Mouse (Mus musculus): ENCODE data around the gene Mcm2. TPM values are rescaled to one million over a fixed set of nuclear protein-coding genes. Genes with fewer than 3 reads are reported as not detected.

The Mcm2 gene
- polyA plus RNA-seq, 1 experiment from 2014 or later, result 219 TPM

- ATAC-seq (ENCODE audit: insufficient read depth, low FRiP score, low TSS enrichment) (no peak), DNase-seq (ENCODE audit: low spot score) (no peak)
- 77% methylated on average over 7 of the region's 7 CpGs for WGBS
- H3K4me2 ChIP-seq (ENCODE audit: low read depth), result peak overlapping the region; percentile 79
- peak overlapping the region; percentile 72; the same call in 1 of the 2 replicates for H3K4me3 ChIP-seq (ENCODE audit: low read depth, low read length)
- no peaks in the 10 kb centered on the region for H3K27me3 ChIP-seq (ENCODE audit: control insufficient read depth, insufficient read depth, low read length)
- peaks cover 19% of the 10 kb centered on the region for H3K4me1 ChIP-seq (ENCODE audit: control insufficient read depth, insufficient read depth, low read length)
- no peaks in the 10 kb centered on the region; the same call in none of the 2 replicates for H3K36me3 ChIP-seq (ENCODE audit: control insufficient read depth, insufficient read depth, low read length)
- H3K9me3 ChIP-seq (ENCODE audit: control insufficient read depth, low read length), result no peaks in the 10 kb centered on the region
- no peak overlapping the region; the same call in 1 of the 2 replicates for H3K9ac ChIP-seq (ENCODE audit: low read length)
- peak overlapping the region; percentile 87 for H3K27ac ChIP-seq (ENCODE audit: low read depth, low read length)
These were observed 55.3 kb downstream of the Mcm2 start for GRCm38 (mm10) chr6:88843241-88843640.

GRCm38 (mm10) chr6:88842731-88843151, 55.8 kb downstream of the Mcm2 start:
- ATAC-seq (ENCODE audit: insufficient read depth, low FRiP score, low TSS enrichment), result no peak; the same call in 1 of the 2 replicates
- Histone ChIP-seq H3K36me3 (ENCODE audit: control insufficient read depth, insufficient read depth, low read length) (peaks cover 2% of the 10 kb centered on the region), H3K9me3 (ENCODE audit: control insufficient read depth, low read length) (no peaks in the 10 kb centered on the region), H3K4me3 (ENCODE audit: low read depth, low read length) (peak overlapping the region; percentile 72), H3K27ac (ENCODE audit: low read depth, low read length) (peak overlapping the region; percentile 87), H3K9ac (ENCODE audit: low read length) (peak overlapping the region; percentile 63), H3K4me2 (ENCODE audit: low read depth) (peak overlapping the region; percentile 79), H3K27me3 (ENCODE audit: control insufficient read depth, insufficient read depth, low read length) (no peaks in the 10 kb centered on the region), H3K4me1 (ENCODE audit: control insufficient read depth, insufficient read depth, low read length) (peaks cover 19% of the 10 kb centered on the region)
- no peak for DNase-seq (ENCODE audit: low spot score)
- WGBS, result under 1% methylated on average over 31 of the region's 32 CpGs

- DNase-seq (ENCODE audit: low spot score) (peak; percentile 99), ATAC-seq (ENCODE audit: insufficient read depth, low FRiP score, low TSS enrichment) (peak; percentile 95)
- Histone ChIP-seq H3K36me3 (ENCODE audit: control insufficient read depth, insufficient read depth, low read length) (peaks cover 2% of the 10 kb centered on the region), H3K27ac (ENCODE audit: low read depth, low read length) (peak within 1 kb of the TSS; percentile 87), H3K4me2 (ENCODE audit: low read depth) (peak within 1 kb of the TSS; percentile 79), H3K27me3 (ENCODE audit: control insufficient read depth, insufficient read depth, low read length) (no peaks in the 10 kb centered on the region), H3K9me3 (ENCODE audit: control insufficient read depth, low read length) (no peaks in the 10 kb centered on the region), H3K4me3 (ENCODE audit: low read depth, low read length) (peak within 1 kb of the TSS; percentile 72), H3K4me1 (ENCODE audit: control insufficient read depth, insufficient read depth, low read length) (peaks cover 19% of the 10 kb centered on the region), H3K9ac (ENCODE audit: low read length) (peak within 1 kb of the TSS; percentile 74)
- WGBS, result under 1% methylated on average over 71 of the region's 72 CpGs
These were observed 56.5 kb downstream of the Mcm2 start, which contains the start of gene Abtb1 for GRCm38 (mm10) chr6:88841781-88842689. Gene Abtb1 (minus strand): TSS chr6:88841984.

- Histone ChIP-seq H3K27ac (ENCODE audit: low read depth, low read length) (peak overlapping the region; percentile 72), H3K9ac (ENCODE audit: low read length) (peak overlapping the region; percentile 74), H3K4me2 (ENCODE audit: low read depth) (peak overlapping the region; percentile 74), H3K4me1 (ENCODE audit: control insufficient read depth, insufficient read depth, low read length) (peaks cover 19% of the 10 kb centered on the region), H3K4me3 (ENCODE audit: low read depth, low read length) (peak overlapping the region; percentile 72), H3K27me3 (ENCODE audit: control insufficient read depth, insufficient read depth, low read length) (no peaks in the 10 kb centered on the region), H3K9me3 (ENCODE audit: control insufficient read depth, low read length) (no peaks in the 10 kb centered on the region), H3K36me3 (ENCODE audit: control insufficient read depth, insufficient read depth, low read length) (peaks cover 2% of the 10 kb centered on the region)
- under 1% methylated on average over 22 of the region's 22 CpGs for WGBS
- ATAC-seq (ENCODE audit: insufficient read depth, low FRiP score, low TSS enrichment) (no peak), DNase-seq (ENCODE audit: low spot score) (no peak)
These were observed 57.1 kb downstream of the Mcm2 start for GRCm38 (mm10) chr6:88841514-88841780.

- ATAC-seq (ENCODE audit: insufficient read depth, low FRiP score, low TSS enrichment) (no peak), DNase-seq (ENCODE audit: low spot score) (no peak)
- WGBS, result 59% methylated on average over 9 of the region's 9 CpGs
- Histone ChIP-seq H3K9ac (ENCODE audit: low read length) (peak overlapping the region; percentile 74), H3K36me3 (ENCODE audit: control insufficient read depth, insufficient read depth, low read length) (peaks cover 3% of the 10 kb centered on the region), H3K27ac (ENCODE audit: low read depth, low read length) (peak overlapping the region; percentile 72), H3K27me3 (ENCODE audit: control insufficient read depth, insufficient read depth, low read length) (no peaks in the 10 kb centered on the region), H3K4me2 (ENCODE audit: low read depth) (peak overlapping the region; percentile 74), H3K4me1 (ENCODE audit: control insufficient read depth, insufficient read depth, low read length) (peaks cover 19% of the 10 kb centered on the region), H3K4me3 (ENCODE audit: low read depth, low read length) (peak overlapping the region; percentile 72), H3K9me3 (ENCODE audit: control insufficient read depth, low read length) (no peaks in the 10 kb centered on the region)
These were observed 57.6 kb downstream of the Mcm2 start for GRCm38 (mm10) chr6:88840791-88841513.

GRCm38 (mm10) chr6:88840211-88840610, 58.4 kb downstream of the Mcm2 start:
- H3K4me2 ChIP-seq (ENCODE audit: low read depth), result no peak overlapping the region; the same call in 1 of the 2 replicates
- H3K4me3 ChIP-seq (ENCODE audit: low read depth, low read length), result no peak overlapping the region
- peaks cover 4% of the 10 kb centered on the region for H3K36me3 ChIP-seq (ENCODE audit: control insufficient read depth, insufficient read depth, low read length)
- WGBS, result 81% methylated on average over 3 of the region's 3 CpGs
- no peak for DNase-seq (ENCODE audit: low spot score)
- no peak overlapping the region for H3K27ac ChIP-seq (ENCODE audit: low read depth, low read length)
- no peaks in the 10 kb centered on the region for H3K27me3 ChIP-seq (ENCODE audit: control insufficient read depth, insufficient read depth, low read length)
- peaks cover 19% of the 10 kb centered on the region for H3K4me1 ChIP-seq (ENCODE audit: control insufficient read depth, insufficient read depth, low read length)
- no peaks in the 10 kb centered on the region for H3K9me3 ChIP-seq (ENCODE audit: control insufficient read depth, low read length)
- no peak overlapping the region for H3K9ac ChIP-seq (ENCODE audit: low read length)
- no peak for ATAC-seq (ENCODE audit: insufficient read depth, low FRiP score, low TSS enrichment)

- no peaks in the 10 kb centered on the region for H3K9me3 ChIP-seq (ENCODE audit: control insufficient read depth, low read length)
- no peaks in the 10 kb centered on the region for H3K27me3 ChIP-seq (ENCODE audit: control insufficient read depth, insufficient read depth, low read length)
- 86% methylated on average over 26 of the region's 26 CpGs for WGBS
- peaks cover 4% of the 10 kb centered on the region for H3K36me3 ChIP-seq (ENCODE audit: control insufficient read depth, insufficient read depth, low read length)
- H3K9ac ChIP-seq (ENCODE audit: low read length), result no peak overlapping the region
- DNase-seq (ENCODE audit: low spot score) (no peak), ATAC-seq (ENCODE audit: insufficient read depth, low FRiP score, low TSS enrichment) (no peak)
- peaks cover 19% of the 10 kb centered on the region for H3K4me1 ChIP-seq (ENCODE audit: control insufficient read depth, insufficient read depth, low read length)
- H3K4me2 ChIP-seq (ENCODE audit: low read depth), result no peak overlapping the region
- H3K27ac ChIP-seq (ENCODE audit: low read depth, low read length), result no peak overlapping the region
- no peak overlapping the region for H3K4me3 ChIP-seq (ENCODE audit: low read depth, low read length)
These were observed 59.2 kb downstream of the Mcm2 start for GRCm38 (mm10) chr6:88839135-88839970.

GRCm38 (mm10) chr6:88838613-88839012, 60.0 kb downstream of the Mcm2 start:
- no peak for DNase-seq (ENCODE audit: low spot score)
- Histone ChIP-seq H3K4me1 (ENCODE audit: control insufficient read depth, insufficient read depth, low read length) (peaks cover 18% of the 10 kb centered on the region), H3K36me3 (ENCODE audit: control insufficient read depth, insufficient read depth, low read length) (peaks cover 4% of the 10 kb centered on the region), H3K9ac (ENCODE audit: low read length) (no peak overlapping the region), H3K9me3 (ENCODE audit: control insufficient read depth, low read length) (no peaks in the 10 kb centered on the region), H3K27ac (ENCODE audit: low read depth, low read length) (no peak overlapping the region), H3K27me3 (ENCODE audit: control insufficient read depth, insufficient read depth, low read length) (no peaks in the 10 kb centered on the region), H3K4me3 (ENCODE audit: low read depth, low read length) (no peak overlapping the region), H3K4me2 (ENCODE audit: low read depth) (no peak overlapping the region)
- 90% methylated on average over 10 of the region's 10 CpGs for WGBS
- no peak for ATAC-seq (ENCODE audit: insufficient read depth, low FRiP score, low TSS enrichment)
